Mouse (Mus musculus): Measurements from ENCODE around the gene Il6ra. TPM values are rescaled to one million over a fixed set of nuclear protein-coding genes. Genes with fewer than 3 reads are reported as not detected.

Gene Il6ra
- 1 to 10 TPM; 4.3 to 7.5 TPM for total RNA-seq (2021)

- DNase-seq, result peak; percentile 88 to 92
- intact Hi-C loops (cut with DNase I), result loop anchor here (5.0 kb wide), 1 partner anchor 50 kb away; no protein-coding TSS in a partner anchor
These were observed at the start of gene Il6ra for GRCm38 (mm10) chr3:89912543-89913391. Il6ra (minus strand) TSS chr3:89913196.

DNA sequence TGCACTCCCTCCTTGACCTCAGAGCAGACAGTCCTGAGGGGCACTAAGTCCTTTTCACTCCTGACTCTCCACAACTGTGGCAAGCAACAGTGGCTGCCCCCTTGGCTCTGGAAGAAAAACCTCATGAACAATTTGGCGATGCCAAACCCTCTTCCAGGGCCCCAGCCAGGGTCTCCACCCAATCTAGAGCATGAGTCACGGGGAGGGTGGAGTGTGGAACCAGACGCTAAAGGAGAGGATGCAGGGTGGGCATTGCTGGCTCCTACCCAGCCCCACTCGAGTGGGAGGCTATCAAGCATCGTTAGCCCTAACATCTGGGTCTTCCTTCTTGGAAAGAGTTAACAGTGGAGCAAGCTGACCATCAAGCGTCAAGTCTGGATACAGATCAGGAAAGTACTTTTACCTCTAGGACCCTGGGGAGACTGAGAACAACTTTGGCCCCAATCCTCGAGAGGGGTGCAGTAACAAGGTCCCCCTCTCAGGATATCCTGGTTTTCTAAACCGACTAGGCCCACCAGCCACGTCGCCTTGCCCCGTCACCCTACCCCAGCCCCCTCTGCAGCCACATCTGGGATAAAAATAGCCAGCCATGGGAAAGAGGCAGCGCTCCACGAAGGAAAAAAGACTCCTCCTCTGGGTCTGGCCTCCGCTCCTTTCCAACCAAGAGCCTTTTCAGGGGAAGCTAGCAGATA, 49.2 kb upstream of the Il6ra start:
- intact Hi-C loops (cut with DNase I), result loop anchor here (5.0 kb wide), 3 partner anchors 90 to 175 kb away; partner anchors contain the start of genes 4933434E20Rik and Ubap2l
- DNase-seq, result peak; percentile 48 to 61

DNA sequence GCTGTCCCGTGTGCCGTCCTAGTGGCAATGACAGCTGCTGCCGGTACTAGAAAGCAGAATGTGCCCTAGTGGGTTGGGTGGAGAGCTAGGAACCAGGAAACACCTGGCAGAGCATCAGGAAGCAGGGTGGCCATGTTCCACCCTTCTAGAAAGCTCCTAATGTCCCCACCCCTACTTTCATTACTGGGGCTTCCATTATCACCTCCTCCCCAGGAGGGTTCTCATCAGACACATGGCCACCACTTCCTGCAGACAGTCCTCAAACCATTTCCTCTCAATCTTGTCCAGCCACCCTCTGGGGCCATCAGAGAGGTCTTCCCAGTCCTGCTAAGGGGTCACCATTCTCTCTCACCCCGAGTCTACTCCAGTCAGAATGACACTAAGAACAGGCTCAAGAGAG, 48.4 kb upstream of the Il6ra start:
- no peak for DNase-seq
- intact Hi-C loops (cut with DNase I), result loop anchor here (5.0 kb wide), 3 partner anchors 91 to 174 kb away; partner anchors contain the start of genes 4933434E20Rik and Ubap2l

DNA sequence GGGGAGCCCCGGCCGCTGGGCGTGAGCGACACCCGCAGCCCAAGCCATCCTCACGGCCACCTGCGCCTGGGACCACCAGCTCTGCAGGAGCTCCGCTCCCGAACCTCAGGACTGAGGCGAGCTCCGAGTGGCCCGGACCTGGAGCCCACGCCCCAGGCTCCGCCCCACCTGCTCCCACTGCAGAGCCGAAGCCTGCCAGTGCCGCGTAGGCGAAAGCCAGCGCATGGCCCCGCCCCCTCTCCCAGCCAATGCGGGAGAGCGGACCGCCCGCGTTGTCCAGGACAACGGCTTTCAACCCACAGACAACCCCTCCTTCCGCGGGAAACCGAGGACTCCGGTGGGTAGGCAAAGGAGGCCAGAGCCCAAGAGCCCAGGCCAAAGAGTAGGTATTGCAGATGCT, 47.5 kb upstream of the Il6ra start:
- peak; percentile 90 to 91 for DNase-seq
- intact Hi-C loops (cut with DNase I), result loop anchor here (5.0 kb wide), 3 partner anchors 92 to 173 kb away; partner anchors contain the start of genes 4933434E20Rik and Ubap2l

GRCm38 (mm10) chr3:89959435-89959834, 46.4 kb upstream of the Il6ra start:
- intact Hi-C loops (cut with DNase I), result no loop called here

GRCm38 (mm10) chr3:89957880-89958279, 44.9 kb upstream of the Il6ra start:
- intact Hi-C loops (cut with DNase I), result no loop called here
- DNase-seq, result no peak

More at GRCm38 (mm10) chr3:89959435-89959834, 46.4 kb upstream of the Il6ra start:
- no peak for DNase-seq

- no peak for DNase-seq
- intact Hi-C loops (cut with DNase I), result no loop called here
These were observed 43.4 kb upstream of the Il6ra start for GRCm38 (mm10) chr3:89956177-89956971.

DNA sequence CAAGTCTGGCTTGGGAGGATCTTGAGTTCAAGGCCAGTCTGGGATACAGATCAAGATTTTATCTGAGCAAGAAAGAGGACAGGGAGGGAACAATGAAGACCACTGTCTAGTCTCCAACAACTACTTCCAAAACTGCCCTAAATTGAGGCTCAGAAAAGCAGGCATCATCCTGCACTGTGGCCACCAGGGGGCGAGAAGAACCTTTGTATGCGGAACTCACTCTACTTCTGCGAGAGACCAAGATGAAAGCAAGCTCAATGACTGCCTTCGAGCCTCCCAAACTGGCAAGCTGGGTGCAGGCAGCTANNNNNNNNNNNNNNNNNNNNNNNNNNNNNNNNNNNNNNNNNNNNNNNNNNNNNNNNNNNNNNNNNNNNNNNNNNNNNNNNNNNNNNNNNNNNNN, 40.4 kb upstream of the Il6ra start:
- DNase-seq, result peak; percentile 76
- intact Hi-C loops (cut with DNase I), result loop anchor here (1.0 kb wide), 2 partner anchors 11 to 124 kb away; no protein-coding TSS in a partner anchor

- DNase-seq, result no peak
- intact Hi-C loops (cut with DNase I), result no loop called here
These were observed 35.7 kb upstream of the Il6ra start for GRCm38 (mm10) chr3:89948655-89949054.

- intact Hi-C loops (cut with DNase I), result no loop called here
- DNase-seq, result no peak
These were observed 35.0 kb upstream of the Il6ra start for GRCm38 (mm10) chr3:89948021-89948420.

- DNase-seq, result no peak
- intact Hi-C loops (cut with DNase I), result no loop called here
These were observed 32.0 kb upstream of the Il6ra start for GRCm38 (mm10) chr3:89945026-89945425.

DNA sequence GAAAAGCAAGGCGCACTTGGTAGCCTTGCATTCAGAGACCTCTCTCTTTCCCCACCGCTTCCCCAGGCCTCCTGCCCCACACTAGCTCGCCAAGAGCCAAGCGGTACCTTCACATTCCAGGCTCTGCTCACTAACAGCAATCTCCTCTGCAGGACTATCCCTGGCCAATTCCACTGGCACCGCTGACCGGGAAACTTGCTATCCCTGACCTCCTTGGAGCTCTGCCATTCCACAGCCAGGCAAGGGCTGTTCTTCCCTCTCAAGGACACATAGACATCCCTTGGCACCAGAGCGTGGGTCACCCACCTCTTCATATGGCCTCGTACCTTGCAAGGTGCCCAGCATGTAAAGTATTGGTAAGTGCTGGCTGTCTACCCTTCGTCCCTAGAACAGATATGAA, 29.9 kb upstream of the Il6ra start:
- intact Hi-C loops (cut with DNase I), result no loop called here
- DNase-seq, result no peak

- no peak for DNase-seq
These were observed 23.5 kb upstream of the Il6ra start for GRCm38 (mm10) chr3:89936495-89936894.

GRCm38 (mm10) chr3:89932925-89933324, 19.9 kb upstream of the Il6ra start:
- no peak for DNase-seq
- intact Hi-C loops (cut with DNase I), result no loop called here

More at GRCm38 (mm10) chr3:89936495-89936894, 23.5 kb upstream of the Il6ra start:
- intact Hi-C loops (cut with DNase I), result no loop called here

- intact Hi-C loops (cut with DNase I), result no loop called here
- no peak for DNase-seq
These were observed 16.0 kb upstream of the Il6ra start for GRCm38 (mm10) chr3:89928956-89929355.

- intact Hi-C loops (cut with DNase I), result no loop called here
- no peak for DNase-seq
These were observed 13.4 kb upstream of the Il6ra start for GRCm38 (mm10) chr3:89926440-89926839.

DNA sequence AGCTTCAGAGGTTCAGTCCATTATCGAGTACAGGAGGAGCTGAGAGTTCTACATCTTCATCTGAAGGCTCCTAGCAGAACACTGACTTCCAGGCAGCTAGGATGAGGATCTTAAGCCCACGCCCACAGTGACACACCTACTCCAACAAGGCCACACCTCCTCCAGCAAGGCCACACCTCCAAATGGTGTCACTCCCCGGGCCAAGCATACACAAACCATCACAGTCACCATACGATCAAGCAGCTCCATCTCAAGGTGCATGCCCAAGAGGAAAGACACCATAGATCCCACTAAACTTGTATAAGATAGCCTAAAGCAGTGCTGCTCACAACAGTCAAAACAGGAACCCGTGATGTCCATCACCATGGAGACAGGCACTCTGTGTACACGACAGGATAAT, 7.7 kb upstream of the Il6ra start:
- intact Hi-C loops (cut with DNase I), result no loop called here

DNA sequence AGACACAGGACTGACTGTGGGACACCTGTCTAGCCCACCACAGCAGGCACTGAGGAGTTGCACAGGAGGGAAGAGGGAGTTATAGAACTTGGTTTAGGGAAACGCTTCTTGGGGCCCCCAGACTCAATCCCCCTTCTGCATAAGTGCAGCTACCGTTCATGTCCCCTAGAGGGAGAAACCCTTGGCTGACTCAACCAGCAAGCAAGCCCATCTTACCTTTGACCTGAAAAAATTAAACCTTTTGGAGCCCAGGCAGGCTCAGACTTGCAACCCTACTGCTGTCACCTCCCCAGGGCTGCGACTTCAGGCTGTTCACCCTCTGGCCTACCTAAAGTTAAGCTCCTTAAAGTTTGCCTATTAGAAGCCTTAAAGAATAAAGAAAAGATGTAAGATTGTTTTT, 4.4 kb upstream of the Il6ra start:
- no peak for DNase-seq
- intact Hi-C loops (cut with DNase I), result no loop called here

More for the DNA sequence above, 7.7 kb upstream of the Il6ra start:
- no peak for DNase-seq

DNA sequence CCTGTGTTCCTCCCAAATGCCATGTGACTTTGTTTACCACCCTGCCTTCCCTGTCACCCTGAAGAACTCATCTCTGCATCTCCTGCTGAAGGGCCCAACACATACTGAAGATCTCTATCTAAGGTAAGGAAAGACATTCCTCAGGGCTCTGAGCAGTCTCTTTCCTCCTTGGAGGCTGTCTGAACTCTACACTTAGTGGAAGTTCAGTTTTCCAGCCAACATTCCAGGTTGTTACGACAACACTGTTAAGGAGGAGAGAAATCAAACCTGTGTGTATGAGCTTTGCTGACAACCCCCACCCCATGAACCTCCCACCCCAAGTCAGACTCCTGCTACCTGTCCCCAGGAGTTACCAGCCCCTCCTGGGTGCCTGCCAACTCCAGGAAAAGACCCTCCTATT, 3.6 kb upstream of the Il6ra start:
- intact Hi-C loops (cut with DNase I), result no loop called here

GRCm38 (mm10) chr3:89914700-89915099, 1.7 kb upstream of the Il6ra start:
- no peak for DNase-seq
- intact Hi-C loops (cut with DNase I), result loop anchor here (5.0 kb wide), 1 partner anchor 52 kb away; no protein-coding TSS in a partner anchor

More for the DNA sequence above, 3.6 kb upstream of the Il6ra start:
- no peak for DNase-seq

Measured in heart, postnatal 36 days (tissue).